Mouse (Mus musculus) MEL (cell line): Measurements from ENCODE around the gene Prss38. TPM values are rescaled to one million over a fixed set of nuclear protein-coding genes. Genes with fewer than 3 reads are reported as not detected.

ENCODE experiments used
- DNase-seq: peaks from one replicate; pipeline ENCODE4 v3.0.0; 2011; ENCODE audit warnings: low read depth, low spot score
- H3K27ac ChIP-seq: 2 replicates; pipeline ENCODE4 v1.5.1; 2012; ENCODE audit warnings: low read depth, mild to moderate bottlenecking, control low read depth, low read length, moderate library complexity; ENCODE audit not compliant: control insufficient read depth
- H3K27me3 ChIP-seq, 2 experiments: fragments of 150-350 bp in 1 of 2; sonication (generic) in 1 of 2; 2 replicates each; pipeline ENCODE4 v1.6.1; 2012; ENCODE audit warnings: low read length in 2 of 2, mild to moderate bottlenecking in 2 of 2, improper control_type of control experiment in 1 of 2, moderate library complexity in 1 of 2; ENCODE audit not compliant: insufficient read depth in 2 of 2, control insufficient read depth in 1 of 2
- H3K36me3 ChIP-seq, 2 experiments: 2 replicates each; pipeline ENCODE4 v1.6.1; 2012 to 2014; ENCODE audit warnings: low read length in 2 of 2, improper control_type of control experiment in 1 of 2, inconsistent platforms in 1 of 2, mild to moderate bottlenecking in 1 of 2; ENCODE audit not compliant: insufficient read depth in 2 of 2, control insufficient read depth in 1 of 2
- H3K4me1 ChIP-seq, 2 experiments: fragments of 150-350 bp in 1 of 2; sonication (generic) in 1 of 2; 2 replicates each; pipeline ENCODE4 v1.6.1; 2012; ENCODE audit warnings: low read length in 2 of 2, improper control_type of control experiment in 1 of 2, mild to moderate bottlenecking in 1 of 2; ENCODE audit not compliant: insufficient read depth in 2 of 2, control insufficient read depth in 1 of 2
- H3K4me3 ChIP-seq, 2 experiments: fragments of 150-350 bp in 1 of 2; sonication (generic) in 1 of 2; 2 replicates each; pipeline ENCODE4 v1.5.1; 2012; ENCODE audit warnings: low read depth in 2 of 2, low read length in 2 of 2, mild to moderate bottlenecking in 2 of 2, moderate library complexity in 2 of 2, control low read depth in 1 of 2, improper control_type of control experiment in 1 of 2; ENCODE audit not compliant: control insufficient read depth in 1 of 2, insufficient read depth in 1 of 2
- H3K79me2 ChIP-seq: 2 replicates; pipeline ENCODE4 v1.6.1; 2012; ENCODE audit warnings: mild to moderate bottlenecking, low read length, moderate library complexity; ENCODE audit not compliant: control insufficient read depth, poor library complexity, insufficient read depth
- H3K9ac ChIP-seq: 2 replicates; pipeline ENCODE4 v1.6.1; 2012; ENCODE audit warnings: low read depth, mild to moderate bottlenecking, control low read depth, low read length, moderate library complexity; ENCODE audit not compliant: control insufficient read depth, poor library complexity, severe bottlenecking
- H3K9me3 ChIP-seq: fragments of 150-350 bp; sonication (generic); replicated peaks from 2 replicates; pipeline ENCODE4 v1.6.1; 2012; ENCODE audit warnings: mild to moderate bottlenecking, low read length, improper control_type of control experiment, moderate library complexity; ENCODE audit not compliant: insufficient read depth
- CTCF ChIP-seq, 3 experiments: IDR thresholded peaks in 2 of 3; conservative IDR thresholded peaks in 1 of 3; 2 replicates each; pipeline ENCODE4 v1.5.1; 2011 to 2012; ENCODE audit warnings: low read length in 3 of 3, low read depth in 2 of 3, mild to moderate bottlenecking in 2 of 3, improper control_type of control experiment in 1 of 3, inconsistent platforms in 1 of 3, mixed read lengths in 1 of 3, moderate library complexity in 1 of 3; ENCODE audit not compliant: control insufficient read depth in 1 of 3, insufficient read depth in 1 of 3, poor library complexity in 1 of 3, severe bottlenecking in 1 of 3
- EP300 ChIP-seq, 2 experiments: IDR thresholded peaks; 2 replicates each; pipeline ENCODE4 v1.6.1; 2011; ENCODE audit warnings: improper control_type of control experiment in 2 of 2, low read length in 2 of 2, low read depth in 1 of 2, mild to moderate bottlenecking in 1 of 2
- ETS1 ChIP-seq: IDR thresholded peaks from 2 replicates; pipeline ENCODE4 v1.6.1; 2012; ENCODE audit warnings: low read depth, mild to moderate bottlenecking, inconsistent platforms, low read length, improper control_type of control experiment, moderate library complexity
- GABPA ChIP-seq: IDR thresholded peaks from 2 replicates; pipeline ENCODE4 v1.6.1; 2012; ENCODE audit warnings: low read depth, mild to moderate bottlenecking, inconsistent platforms, low read length, improper control_type of control experiment, moderate library complexity
- HCFC1 ChIP-seq: IDR thresholded peaks from 2 replicates; pipeline ENCODE4 v1.6.1; 2012; ENCODE audit warnings: low read depth, mild to moderate bottlenecking, inconsistent platforms, low read length, improper control_type of control experiment, moderate library complexity
- JUND ChIP-seq: IDR thresholded peaks from 2 replicates; pipeline ENCODE4 v1.6.1; 2011; ENCODE audit warnings: low read depth, mild to moderate bottlenecking, improper control_type of control experiment, low read length
- MAFK ChIP-seq: IDR thresholded peaks from 2 replicates; pipeline ENCODE4 v1.6.1; 2011; ENCODE audit warnings: low read depth, mild to moderate bottlenecking, low read length, improper control_type of control experiment, borderline replicate concordance
- MYB ChIP-seq: IDR thresholded peaks from 2 replicates; pipeline ENCODE4 v1.6.1; 2011; ENCODE audit warnings: mild to moderate bottlenecking, low read depth, low read length, improper control_type of control experiment
- NELFE ChIP-seq: IDR thresholded peaks from 2 replicates; pipeline ENCODE4 v1.6.1; 2011; ENCODE audit warnings: low read depth, low read length, improper control_type of control experiment
- POLR2A ChIP-seq, 2 experiments: IDR thresholded peaks; 2 replicates each; pipeline ENCODE4 v1.6.1; 2011 to 2012; ENCODE audit warnings: low read length in 2 of 2, mild to moderate bottlenecking in 2 of 2, control low read depth in 1 of 2, improper control_type of control experiment in 1 of 2, low read depth in 1 of 2, moderate library complexity in 1 of 2; ENCODE audit not compliant: control insufficient read depth in 1 of 2, insufficient read depth in 1 of 2, poor library complexity in 1 of 2
- POLR2AphosphoS5 ChIP-seq: IDR thresholded peaks from 2 replicates; pipeline ENCODE4 v1.6.1; 2012; ENCODE audit warnings: low read depth, borderline replicate concordance, mild to moderate bottlenecking, inconsistent platforms, low read length, moderate library complexity, mixed read lengths
- RCOR1 ChIP-seq: IDR thresholded peaks from 2 replicates; pipeline ENCODE4 v1.6.1; 2012; ENCODE audit warnings: low read depth, mild to moderate bottlenecking, inconsistent platforms, low read length, improper control_type of control experiment
- SIN3A ChIP-seq: IDR thresholded peaks from 2 replicates; pipeline ENCODE4 v1.6.1; 2012; ENCODE audit warnings: low read length, improper control_type of control experiment, inconsistent platforms
- SMC3 ChIP-seq: IDR thresholded peaks from 2 replicates; pipeline ENCODE4 v1.6.1; 2011; ENCODE audit warnings: low read depth, low read length, improper control_type of control experiment
- TBP ChIP-seq: IDR thresholded peaks from 2 replicates; pipeline ENCODE4 v1.8.0; 2011; ENCODE audit warnings: low read depth, low read length, improper control_type of control experiment
- UBTF ChIP-seq: IDR thresholded peaks from 2 replicates; pipeline ENCODE4 v1.6.1; 2012; ENCODE audit warnings: low read depth, mild to moderate bottlenecking, inconsistent platforms, low read length, improper control_type of control experiment, moderate library complexity, borderline replicate concordance; ENCODE audit not compliant: insufficient read depth
- USF2 ChIP-seq, 2 experiments: IDR thresholded peaks; 2 replicates each; pipeline ENCODE4 v1.6.1; 2011 to 2012; ENCODE audit warnings: improper control_type of control experiment in 2 of 2, low read length in 2 of 2, borderline replicate concordance in 1 of 2, inconsistent platforms in 1 of 2, low read depth in 1 of 2, mild to moderate bottlenecking in 1 of 2; ENCODE audit not compliant: insufficient read depth in 1 of 2
- ZKSCAN1 ChIP-seq: IDR thresholded peaks from 2 replicates; pipeline ENCODE4 v1.6.1; 2012; ENCODE audit warnings: low read depth, mild to moderate bottlenecking, inconsistent platforms, low read length, improper control_type of control experiment, moderate library complexity
- ZMIZ1 ChIP-seq: IDR thresholded peaks from 2 replicates; pipeline ENCODE4 v1.6.1; 2012; ENCODE audit warnings: low read depth, mild to moderate bottlenecking, inconsistent platforms, low read length, improper control_type of control experiment, moderate library complexity
- polyA plus RNA-seq, 2 experiments: library from polyadenylated mRNA; stranded (reverse) in 1 of 2; unstranded in 1 of 2; fragments of >175 nt in 1 of 2; fragments of >200 nt in 1 of 2; gene quantifications; 2 replicates each; pipeline versions ENCODE4 v1.2.1 to v1.2.4; 2012; ENCODE audit warnings: low replicate concordance in 2 of 2, low read depth in 1 of 2; ENCODE audit not compliant: insufficient read length in 2 of 2, insufficient read depth in 1 of 2, missing spikeins in 1 of 2
- total RNA-seq: library from RNA; depleted of rRNA; stranded (reverse); fragments of 300-350 nt; gene quantifications from 2 replicates; pipeline ENCODE4 v1.2.3, GENCODE M21; 2012

The Prss38 gene
- total and polyA plus RNA-seq, 3 experiments, result not detected

- TF ChIP-seq EP300 (IDR thresholded peaks at IDR 0.05; ENCODE audit: low read depth in 1 of 2, low read length in 2 of 2), result no peak
- TF ChIP-seq SIN3A, result no peak
- TF ChIP-seq GABPA, result no peak
- TF ChIP-seq ZMIZ1, result no peak
- no peak for TF ChIP-seq TBP
- TF ChIP-seq ETS1, result no peak
- no peak for TF ChIP-seq MAFK
- TF ChIP-seq NELFE, result no peak
- no peak for TF ChIP-seq RCOR1
- no peak for TF ChIP-seq POLR2AphosphoS5
- TF ChIP-seq UBTF, result no peak
- TF ChIP-seq JUND, result no peak
- no peak for TF ChIP-seq POLR2A (IDR thresholded peaks at IDR 0.05; ENCODE audit: control insufficient read depth in 1 of 2, insufficient read depth in 1 of 2, low read depth in 1 of 2, low read length in 2 of 2, poor library complexity in 1 of 2)
- no peak for TF ChIP-seq USF2 (IDR thresholded peaks at IDR 0.05; ENCODE audit: borderline replicate concordance in 1 of 2, insufficient read depth in 1 of 2, low read depth in 1 of 2, low read length in 2 of 2)
- H3K9ac ChIP-seq, result no peak overlapping the region
- no peak overlapping the region for H3K4me3 ChIP-seq
- H3K9me3 ChIP-seq, result no peaks in the 10 kb centered on the region
- H3K27me3 ChIP-seq, result peaks cover 0 to 2% of the 10 kb centered on the region in 2 experiments; a peak in 1 of 4 replicates
- no peak for DNase-seq
- peaks cover 0 to 6% of the 10 kb centered on the region in 2 experiments; a peak in 2 of 4 replicates for H3K4me1 ChIP-seq
- H3K79me2 ChIP-seq, result no peaks in the 10 kb centered on the region
- no peak overlapping the region for H3K27ac ChIP-seq
- H3K36me3 ChIP-seq, result no peaks in the 10 kb centered on the region
Observed at GRCm38 (mm10) chr11:59338736-59339120, 36.7 kb downstream of the Prss38 start.

GRCm38 (mm10) chr11:59337955-59338735 lies 37.3 kb downstream of the Prss38 start:
- peaks cover 0 to 2% of the 10 kb centered on the region in 2 experiments; a peak in 1 of 4 replicates for H3K27me3 ChIP-seq

More at GRCm38 (mm10) chr11:59337955-59338735, 37.3 kb downstream of the Prss38 start:
- Histone ChIP-seq H3K4me3 (no peak overlapping the region), H3K79me2 (no peaks in the 10 kb centered on the region), H3K27ac (no peak overlapping the region), H3K9me3 (no peaks in the 10 kb centered on the region), H3K4me1 (peaks cover 0 to 5% of the 10 kb centered on the region in 2 experiments; a peak in 2 of 4 replicates), H3K9ac (no peak overlapping the region), H3K36me3 (no peaks in the 10 kb centered on the region)
- TF ChIP-seq RCOR1 (no peak), JUND (no peak), HCFC1 (no peak), NELFE (no peak), MYB (no peak), CTCF (IDR thresholded peaks at IDR 0.05 in 2 of 3, conservative IDR thresholded peaks at IDR 0.05 in 1 of 3; ENCODE audit: control insufficient read depth in 1 of 3, insufficient read depth in 1 of 3, low read depth in 2 of 3, low read length in 3 of 3, poor library complexity in 1 of 3, severe bottlenecking in 1 of 3) (no peak), ZKSCAN1 (no peak), SMC3 (no peak), POLR2A (IDR thresholded peaks at IDR 0.05; ENCODE audit: control insufficient read depth in 1 of 2, insufficient read depth in 1 of 2, low read depth in 1 of 2, low read length in 2 of 2, poor library complexity in 1 of 2) (no peak)
- DNase-seq, result no peak
